Mouse (Mus musculus): ENCODE results near the gene Rsrc1. TPM values are rescaled to one million over a fixed set of nuclear protein-coding genes. Genes with fewer than 3 reads are reported as not detected.

The Rsrc1 gene
- polyA plus RNA-seq, 1 experiment from 2014 or later, result 54.1 TPM

GRCm38 (mm10) chr3:66976889-66977615, 4.1 kb upstream of the Rsrc1 start:
- ATAC-seq (ENCODE audit: low FRiP score, low read depth), result no peak
- Histone ChIP-seq H3K4me1 (peaks cover 28% of the 10 kb centered on the region), H3K9ac (replicated peaks) (peak overlapping the region; percentile 79), H3K4me2 (replicated peaks) (peak overlapping the region; percentile 58), H3K9me3 (no peaks in the 10 kb centered on the region), H3K27me3 (peaks cover 75% of the 10 kb centered on the region), H3K27ac (replicated peaks) (peak overlapping the region; percentile 71), H3K36me3 (no peaks in the 10 kb centered on the region), H3K4me3 (peak overlapping the region; percentile 56)
- under 1% methylated on average over 13 of the region's 13 CpGs for WGBS

GRCm38 (mm10) chr3:66977811-66978456, 3.3 kb upstream of the Rsrc1 start:
- ATAC-seq (ENCODE audit: low FRiP score, low read depth), result no peak
- peaks cover 34% of the 10 kb centered on the region for H3K4me1 ChIP-seq
- H3K9me3 ChIP-seq, result no peaks in the 10 kb centered on the region
- WGBS, result under 1% methylated on average over 25 of the region's 25 CpGs
- H3K36me3 ChIP-seq, result no peaks in the 10 kb centered on the region
- peak overlapping the region; percentile 79 for H3K9ac ChIP-seq (replicated peaks)
- H3K4me2 ChIP-seq (replicated peaks), result peak overlapping the region; percentile 58
- H3K4me3 ChIP-seq, result peak overlapping the region; percentile 56
- H3K27me3 ChIP-seq, result peaks cover 75% of the 10 kb centered on the region
- peak overlapping the region; percentile 71 for H3K27ac ChIP-seq (replicated peaks)

- Histone ChIP-seq H3K4me2 (replicated peaks) (peak overlapping the region; percentile 58), H3K27ac (replicated peaks) (peak overlapping the region; percentile 71), H3K4me3 (peak overlapping the region; percentile 56), H3K4me1 (peaks cover 27% of the 10 kb centered on the region), H3K27me3 (peaks cover 70% of the 10 kb centered on the region), H3K9me3 (no peaks in the 10 kb centered on the region), H3K36me3 (no peaks in the 10 kb centered on the region), H3K9ac (replicated peaks) (peak overlapping the region; percentile 79)
- 1% methylated on average over 45 of the region's 45 CpGs for WGBS
- ATAC-seq (ENCODE audit: low FRiP score, low read depth), result no peak
Observed at GRCm38 (mm10) chr3:66978457-66979381, 2.5 kb upstream of the Rsrc1 start.

GRCm38 (mm10) chr3:66979491-66979890, 1.7 kb upstream of the Rsrc1 start:
- H3K9ac ChIP-seq (replicated peaks), result peak overlapping the region; percentile 79
- peaks cover 27% of the 10 kb centered on the region for H3K4me1 ChIP-seq
- WGBS, result 2% methylated on average over 9 of the region's 9 CpGs
- peaks cover 65% of the 10 kb centered on the region for H3K27me3 ChIP-seq
- peak overlapping the region; percentile 56 for H3K4me3 ChIP-seq
- H3K9me3 ChIP-seq, result no peaks in the 10 kb centered on the region
- no peaks in the 10 kb centered on the region for H3K36me3 ChIP-seq
- H3K4me2 ChIP-seq (replicated peaks), result peak overlapping the region; percentile 58
- peak overlapping the region; percentile 71 for H3K27ac ChIP-seq (replicated peaks)
- no peak for ATAC-seq (ENCODE audit: low FRiP score, low read depth)

- WGBS, result 3% methylated on average over 29 of the region's 29 CpGs
- H3K36me3 ChIP-seq, result no peaks in the 10 kb centered on the region
- H3K4me2 ChIP-seq (replicated peaks), result peak overlapping the region; percentile 58
- no peaks in the 10 kb centered on the region for H3K9me3 ChIP-seq
- no peak for ATAC-seq (ENCODE audit: low FRiP score, low read depth)
- peak overlapping the region; percentile 91 for H3K27ac ChIP-seq (replicated peaks)
- H3K4me1 ChIP-seq, result peaks cover 27% of the 10 kb centered on the region
- peak overlapping the region; percentile 79 for H3K9ac ChIP-seq (replicated peaks)
- peaks cover 58% of the 10 kb centered on the region for H3K27me3 ChIP-seq
- peak overlapping the region; percentile 56 for H3K4me3 ChIP-seq
Observed at GRCm38 (mm10) chr3:66980111-66980975, 847 bp upstream of the Rsrc1 start.

- Histone ChIP-seq H3K36me3 (no peaks in the 10 kb centered on the region), H3K4me3 (peak within 1 kb of the TSS; percentile 56), H3K9me3 (no peaks in the 10 kb centered on the region), H3K4me1 (peaks cover 34% of the 10 kb centered on the region), H3K4me2 (replicated peaks) (peak within 1 kb of the TSS; percentile 58), H3K27me3 (peaks cover 54% of the 10 kb centered on the region), H3K9ac (replicated peaks) (peak within 1 kb of the TSS; percentile 79), H3K27ac (replicated peaks) (peak within 1 kb of the TSS; percentile 91)
- ATAC-seq (ENCODE audit: low FRiP score, low read depth), result peak; percentile 5
- WGBS, result 0% methylated on average over 13 of the region's 15 CpGs
Observed at GRCm38 (mm10) chr3:66981706-66982105, 516 bp downstream of the Rsrc1 start, which contains the start of gene Shox2. Shox2 (minus strand) TSS chr3:66981771.

- peaks cover 50% of the 10 kb centered on the region for H3K27me3 ChIP-seq
- H3K9me3 ChIP-seq, result no peaks in the 10 kb centered on the region
- peak overlapping the region; percentile 58 for H3K4me2 ChIP-seq (replicated peaks)
- H3K4me3 ChIP-seq, result peak overlapping the region; percentile 56
- peaks cover 34% of the 10 kb centered on the region for H3K4me1 ChIP-seq
- H3K36me3 ChIP-seq, result no peaks in the 10 kb centered on the region
- peak; percentile 24 for ATAC-seq (ENCODE audit: low FRiP score, low read depth)
- H3K27ac ChIP-seq (replicated peaks), result peak overlapping the region; percentile 91
- H3K9ac ChIP-seq (replicated peaks), result peak overlapping the region; percentile 79; the same call in 1 of the 2 replicates
- under 1% methylated on average over 29 of the region's 29 CpGs for WGBS
Observed at GRCm38 (mm10) chr3:66982181-66982911, 1.2 kb downstream of the Rsrc1 start.

GRCm38 (mm10) chr3:66983481-66983880, 2.3 kb downstream of the Rsrc1 start:
- H3K4me3 ChIP-seq, result no peak overlapping the region
- H3K27me3 ChIP-seq, result peaks cover 43% of the 10 kb centered on the region
- H3K9me3 ChIP-seq, result no peaks in the 10 kb centered on the region
- WGBS, result 17% methylated on average over 3 of the region's 3 CpGs
- H3K4me1 ChIP-seq, result peaks cover 34% of the 10 kb centered on the region
- no peak overlapping the region for H3K27ac ChIP-seq (replicated peaks)
- no peaks in the 10 kb centered on the region for H3K36me3 ChIP-seq
- H3K9ac ChIP-seq (replicated peaks), result no peak overlapping the region
- H3K4me2 ChIP-seq (replicated peaks), result 0 out of 2 replicates have a peak overlapping the region, but pooled peaks have one; percentile 16
- no peak for ATAC-seq (ENCODE audit: low FRiP score, low read depth)

- peaks cover 26% of the 10 kb centered on the region for H3K4me1 ChIP-seq
- peak overlapping the region; percentile 68 for H3K27ac ChIP-seq (replicated peaks)
- peak overlapping the region; percentile 82 for H3K4me2 ChIP-seq (replicated peaks)
- peak overlapping the region; percentile 84 for H3K9ac ChIP-seq (replicated peaks)
- H3K27me3 ChIP-seq, result peaks cover 22% of the 10 kb centered on the region
- H3K36me3 ChIP-seq, result no peaks in the 10 kb centered on the region
- no peaks in the 10 kb centered on the region for H3K9me3 ChIP-seq
- WGBS, result 0% methylated on average over 60 of the region's 60 CpGs
- ATAC-seq (ENCODE audit: low FRiP score, low read depth), result peak; percentile 93
- H3K4me3 ChIP-seq, result peak overlapping the region; percentile 78
Observed at GRCm38 (mm10) chr3:66985539-66986286, 4.5 kb downstream of the Rsrc1 start.

- Histone ChIP-seq H3K4me1 (peaks cover 21% of the 10 kb centered on the region), H3K27me3 (peaks cover 17% of the 10 kb centered on the region), H3K4me2 (replicated peaks) (peak overlapping the region; percentile 82), H3K9me3 (no peaks in the 10 kb centered on the region), H3K27ac (replicated peaks) (0 out of 2 replicates have a peak overlapping the region, but pooled peaks have one; percentile 68), H3K36me3 (no peaks in the 10 kb centered on the region), H3K4me3 (peak overlapping the region; percentile 78), H3K9ac (replicated peaks) (peak overlapping the region; percentile 84)
- 0% methylated on average over 1 of the region's 1 CpGs for WGBS
- ATAC-seq (ENCODE audit: low FRiP score, low read depth), result no peak
Observed at GRCm38 (mm10) chr3:66986287-66986560, 5.0 kb downstream of the Rsrc1 start.
